Mouse (Mus musculus): ENCODE results near the gene Gp1bb.

Gene Gp1bb

GRCm38 (mm10) chr16:18622019-18622418, at the start of gene Gp1bb:
Gene Gp1bb, minus strand, starts transcription at chr16:18622403.
- 58% methylated on average over 17 of the region's 17 CpGs for WGBS

- WGBS: 82% methylated on average over 6 of the region's 6 CpGs
These were observed 47.7 kb upstream of the Gp1bb start for GRCm38 (mm10) chr16:18669914-18670313.

- WGBS: 89% methylated on average over 4 of the region's 4 CpGs
These were observed 36.4 kb upstream of the Gp1bb start for GRCm38 (mm10) chr16:18658597-18658996.

GRCm38 (mm10) chr16:18655372-18656098, 33.3 kb upstream of the Gp1bb start:
- WGBS: 60% methylated on average over 5 of the region's 5 CpGs

- 86% methylated on average over 6 of the region's 6 CpGs for WGBS
These were observed 31.3 kb upstream of the Gp1bb start for GRCm38 (mm10) chr16:18653290-18654160.

- WGBS: 80% methylated on average over 3 of the region's 3 CpGs
These were observed 26.9 kb upstream of the Gp1bb start for GRCm38 (mm10) chr16:18649126-18649525.

GRCm38 (mm10) chr16:18645329-18645728, 23.1 kb upstream of the Gp1bb start:
- WGBS: 74% methylated on average over 6 of the region's 6 CpGs

- WGBS: 66% methylated on average over 4 of the region's 4 CpGs
These were observed 22.3 kb upstream of the Gp1bb start for GRCm38 (mm10) chr16:18644485-18644884.

GRCm38 (mm10) chr16:18643406-18643998, 21.3 kb upstream of the Gp1bb start:
- WGBS: 88% methylated on average over 11 of the region's 11 CpGs

- WGBS: 79% methylated on average over 4 of the region's 4 CpGs
These were observed 20.7 kb upstream of the Gp1bb start for GRCm38 (mm10) chr16:18642897-18643296.

GRCm38 (mm10) chr16:18642291-18642690, 20.1 kb upstream of the Gp1bb start:
- WGBS: 34% methylated on average over 7 of the region's 7 CpGs

GRCm38 (mm10) chr16:18639382-18639929, 17.3 kb upstream of the Gp1bb start:
- WGBS: 88% methylated on average over 1 of the region's 1 CpGs

GRCm38 (mm10) chr16:18638396-18638795, 16.2 kb upstream of the Gp1bb start:
- 73% methylated on average over 2 of the region's 2 CpGs for WGBS

GRCm38 (mm10) chr16:18636804-18637203, 14.6 kb upstream of the Gp1bb start:
- WGBS: 84% methylated on average over 3 of the region's 3 CpGs

GRCm38 (mm10) chr16:18636401-18636800, 14.2 kb upstream of the Gp1bb start:
- 90% methylated on average over 5 of the region's 5 CpGs for WGBS

GRCm38 (mm10) chr16:18633333-18633732, 11.1 kb upstream of the Gp1bb start:
- 28% methylated on average over 1 of the region's 1 CpGs for WGBS

- WGBS: 57% methylated on average over 2 of the region's 2 CpGs
These were observed 10.6 kb upstream of the Gp1bb start for GRCm38 (mm10) chr16:18632816-18633215.

- 23% methylated on average over 3 of the region's 3 CpGs for WGBS
These were observed 9.9 kb upstream of the Gp1bb start for GRCm38 (mm10) chr16:18632059-18632458.

GRCm38 (mm10) chr16:18631141-18631540, 8.9 kb upstream of the Gp1bb start:
- WGBS: 49% methylated on average over 7 of the region's 7 CpGs

GRCm38 (mm10) chr16:18630291-18630690, 8.1 kb upstream of the Gp1bb start:
- 56% methylated on average over 5 of the region's 5 CpGs for WGBS

- 2% methylated on average over 63 of the region's 93 CpGs for WGBS
These were observed 7.4 kb upstream of the Gp1bb start, which contains the start of gene Sept5 for GRCm38 (mm10) chr16:18629390-18630231. Gene Sept5, minus strand, starts transcription at chr16:18629954.
